Mouse (Mus musculus): ENCODE measurements around the gene Brf1.

DNA sequence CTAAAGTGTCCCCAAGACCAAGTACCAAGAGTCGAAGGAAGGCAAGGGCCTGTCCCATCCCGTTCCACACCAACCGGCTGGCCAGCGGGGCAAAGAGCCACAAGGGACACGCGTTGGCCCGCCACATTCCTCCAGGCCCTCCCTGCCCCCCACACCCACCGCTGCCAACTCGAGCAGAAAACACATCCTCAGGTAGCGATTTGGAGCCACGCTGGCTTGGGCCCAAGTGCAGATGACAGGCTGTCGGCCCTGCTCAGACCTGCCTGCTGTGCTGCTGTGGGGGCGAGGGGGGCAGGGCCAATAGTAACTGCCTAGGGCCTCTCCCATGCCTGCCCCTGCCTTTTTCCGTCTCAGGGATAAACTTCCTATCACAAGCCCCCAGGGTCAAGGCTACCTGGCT, 73.2 kb downstream of the Brf1 start:
- TF ChIP-seq CTCF (IDR thresholded peaks at IDR 0.05; ENCODE audit: control insufficient read depth, insufficient read depth, insufficient replicate concordance, low read depth, low read length) (no peak), POLR2A (IDR thresholded peaks at IDR 0.05; ENCODE audit: control insufficient read depth, low read depth, low read length) (no peak)
